Mouse (Mus musculus): Measurements from ENCODE around the gene BC051142.

- TF ChIP-seq USF1 (IDR thresholded peaks at IDR 0.05; ENCODE audit: low read depth) (no peak), CTCF (IDR thresholded peaks at IDR 0.05; ENCODE audit: control insufficient read depth, insufficient read depth, insufficient read length) (no peak), FOSL1 (IDR thresholded peaks at IDR 0.05; ENCODE audit: insufficient read depth, low read length, poor library complexity, severe bottlenecking) (no peak), MYOD1 (IDR thresholded peaks at IDR 0.05; ENCODE audit: control insufficient read depth, insufficient read length, low read depth) (no peak), MAX (IDR thresholded peaks at IDR 0.05) (no peak), CEBPB (IDR thresholded peaks at IDR 0.05; ENCODE audit: low read depth) (no peak)
These were observed 43.4 kb downstream of the BC051142 start for GRCm38 (mm10) chr17:34441990-34442389.
